Mouse (Mus musculus) limb, embryonic 10.5 days (tissue): ENCODE measurements at regions not wholly inside any gene's neighbourhood (a gene's known extent, or its start where the extent isn't known, plus 50 kb on each side); places are given as distances from the start of the nearest gene placed in this dataset.

ENCODE experiments used
- DNase-seq: peaks from one replicate; pipeline ENCODE4 v3.0.0-alpha.2; 2017; ENCODE audit warnings: low spot score
- H3K27ac ChIP-seq: fragments of 300-500 bp; sonication (generic); 2 replicates; pipeline ENCODE4 v1.5.1; 2016; ENCODE audit warnings: mild to moderate bottlenecking
- H3K27me3 ChIP-seq: fragments of 300-500 bp; sonication (generic); 2 replicates; pipeline ENCODE4 v1.6.1; 2016; ENCODE audit warnings: low read depth, mild to moderate bottlenecking; ENCODE audit not compliant: poor library complexity, severe bottlenecking
- H3K36me3 ChIP-seq: fragments of 300-500 bp; sonication (generic); 2 replicates; pipeline ENCODE4 v1.6.1; 2016; ENCODE audit warnings: mild to moderate bottlenecking, moderate library complexity
- H3K4me1 ChIP-seq: fragments of 300-500 bp; sonication (generic); 2 replicates; pipeline ENCODE4 v1.6.1; 2016
- H3K4me3 ChIP-seq: fragments of 300-500 bp; sonication (generic); 2 replicates; pipeline ENCODE4 v1.5.1; 2016; ENCODE audit warnings: mild to moderate bottlenecking, moderate library complexity
- H3K9me3 ChIP-seq: fragments of 300-500 bp; sonication (generic); replicated peaks from 2 replicates; pipeline ENCODE4 v1.6.1; 2016; ENCODE audit warnings: mild to moderate bottlenecking
- WGBS: fragments of 180-500 bp; shearing (Covaris S2); methylation state at CpG from one replicate; pipeline ENCODE4 v1.1.7; 2016; 5-methylcytosine and 5-hydroxymethylcytosine counted together

GRCm38 (mm10) chr3:60138319-60138718 is 56.6 kb downstream of the Sucnr1 start:
- Histone ChIP-seq H3K36me3 (no peaks in the 10 kb centered on the region), H3K4me3 (no peak overlapping the region), H3K9me3 (no peaks in the 10 kb centered on the region), H3K27ac (no peak overlapping the region), H3K4me1 (no peaks in the 10 kb centered on the region), H3K27me3 (no peaks in the 10 kb centered on the region)
- 93% methylated on average over 3 of the region's 3 CpGs for WGBS
- DNase-seq: no peak

GRCm38 (mm10) chr3:60159865-60160264 is 78.2 kb downstream of the Sucnr1 start:
- H3K4me1 ChIP-seq: no peaks in the 10 kb centered on the region
- H3K9me3 ChIP-seq: no peaks in the 10 kb centered on the region
- H3K27me3 ChIP-seq: no peaks in the 10 kb centered on the region
- H3K27ac ChIP-seq: no peak overlapping the region
- no peaks in the 10 kb centered on the region for H3K36me3 ChIP-seq
- 90% methylated on average over 3 of the region's 3 CpGs for WGBS
- DNase-seq: no peak
- no peak overlapping the region for H3K4me3 ChIP-seq

- Histone ChIP-seq H3K27me3 (no peaks in the 10 kb centered on the region), H3K9me3 (no peaks in the 10 kb centered on the region), H3K4me1 (peaks cover 4% of the 10 kb centered on the region), H3K27ac (no peak overlapping the region), H3K4me3 (no peak overlapping the region), H3K36me3 (no peaks in the 10 kb centered on the region)
- WGBS: 93% methylated on average over 3 of the region's 3 CpGs
- DNase-seq: no peak
These were observed 86.0 kb downstream of the Sucnr1 start for GRCm38 (mm10) chr3:60167633-60168032.

GRCm38 (mm10) chr3:60168135-60168926 is 86.7 kb downstream of the Sucnr1 start:
- Histone ChIP-seq H3K4me3 (no peak overlapping the region), H3K9me3 (no peaks in the 10 kb centered on the region), H3K27me3 (no peaks in the 10 kb centered on the region), H3K4me1 (peaks cover 4% of the 10 kb centered on the region), H3K27ac (no peak overlapping the region), H3K36me3 (no peaks in the 10 kb centered on the region)
- WGBS: 82% methylated on average over 2 of the region's 2 CpGs
- DNase-seq: no peak

- Histone ChIP-seq H3K36me3 (no peaks in the 10 kb centered on the region), H3K4me1 (peaks cover 4% of the 10 kb centered on the region), H3K27me3 (no peaks in the 10 kb centered on the region), H3K4me3 (no peak overlapping the region), H3K27ac (no peak overlapping the region), H3K9me3 (no peaks in the 10 kb centered on the region)
- peak; percentile 29 for DNase-seq
These were observed 87.9 kb downstream of the Sucnr1 start for GRCm38 (mm10) chr3:60169606-60170005.

- H3K9me3 ChIP-seq: no peaks in the 10 kb centered on the region
These were observed 102.8 kb downstream of the Sucnr1 start for GRCm38 (mm10) chr3:60184481-60184880.

GRCm38 (mm10) chr3:60196031-60196430 is 114.4 kb downstream of the Sucnr1 start:
- no peaks in the 10 kb centered on the region for H3K27me3 ChIP-seq
- H3K9me3 ChIP-seq: no peaks in the 10 kb centered on the region
- no peaks in the 10 kb centered on the region for H3K4me1 ChIP-seq
- no peaks in the 10 kb centered on the region for H3K36me3 ChIP-seq
- WGBS: 97% methylated on average over 3 of the region's 3 CpGs
- H3K27ac ChIP-seq: no peak overlapping the region
- DNase-seq: no peak
- no peak overlapping the region for H3K4me3 ChIP-seq

More at GRCm38 (mm10) chr3:60184481-60184880, 102.8 kb downstream of the Sucnr1 start:
- Histone ChIP-seq H3K4me3 (no peak overlapping the region), H3K27ac (no peak overlapping the region), H3K27me3 (no peaks in the 10 kb centered on the region), H3K36me3 (no peaks in the 10 kb centered on the region), H3K4me1 (no peaks in the 10 kb centered on the region)
- no peak for DNase-seq
- WGBS: 90% methylated on average over 2 of the region's 2 CpGs

GRCm38 (mm10) chr3:60207936-60208335 is 126.3 kb downstream of the Sucnr1 start:
- no peaks in the 10 kb centered on the region for H3K9me3 ChIP-seq
- WGBS: 93% methylated on average over 1 of the region's 1 CpGs

GRCm38 (mm10) chr3:60218938-60219337 is 137.3 kb downstream of the Sucnr1 start:
- 85% methylated on average over 3 of the region's 3 CpGs for WGBS
- no peaks in the 10 kb centered on the region for H3K9me3 ChIP-seq
- no peak for DNase-seq
- no peak overlapping the region for H3K27ac ChIP-seq
- no peaks in the 10 kb centered on the region for H3K27me3 ChIP-seq
- H3K4me3 ChIP-seq: no peak overlapping the region
- H3K36me3 ChIP-seq: no peaks in the 10 kb centered on the region
- no peaks in the 10 kb centered on the region for H3K4me1 ChIP-seq

More at GRCm38 (mm10) chr3:60207936-60208335, 126.3 kb downstream of the Sucnr1 start:
- H3K36me3 ChIP-seq: no peaks in the 10 kb centered on the region
- H3K27me3 ChIP-seq: no peaks in the 10 kb centered on the region
- no peaks in the 10 kb centered on the region for H3K4me1 ChIP-seq
- DNase-seq: no peak
- no peak overlapping the region for H3K27ac ChIP-seq
- no peak overlapping the region for H3K4me3 ChIP-seq

- DNase-seq: no peak
- Histone ChIP-seq H3K4me3 (no peak overlapping the region), H3K36me3 (no peaks in the 10 kb centered on the region), H3K27me3 (no peaks in the 10 kb centered on the region), H3K9me3 (no peaks in the 10 kb centered on the region), H3K4me1 (no peaks in the 10 kb centered on the region), H3K27ac (no peak overlapping the region)
These were observed 159.0 kb downstream of the Sucnr1 start for GRCm38 (mm10) chr3:60240664-60241063.

- H3K4me3 ChIP-seq: no peak overlapping the region
- H3K27me3 ChIP-seq: no peaks in the 10 kb centered on the region
- H3K27ac ChIP-seq: no peak overlapping the region
- no peaks in the 10 kb centered on the region for H3K9me3 ChIP-seq
- no peaks in the 10 kb centered on the region for H3K36me3 ChIP-seq
- 90% methylated on average over 3 of the region's 3 CpGs for WGBS
- no peaks in the 10 kb centered on the region for H3K4me1 ChIP-seq
- DNase-seq: no peak
These were observed 185.2 kb downstream of the Sucnr1 start for GRCm38 (mm10) chr3:60266666-60267415.

- H3K9me3 ChIP-seq: no peaks in the 10 kb centered on the region
- no peak overlapping the region for H3K27ac ChIP-seq
- H3K4me3 ChIP-seq: no peak overlapping the region
- DNase-seq: no peak
- no peaks in the 10 kb centered on the region for H3K4me1 ChIP-seq
- no peaks in the 10 kb centered on the region for H3K36me3 ChIP-seq
- no peaks in the 10 kb centered on the region for H3K27me3 ChIP-seq
These were observed 185.9 kb downstream of the Sucnr1 start for GRCm38 (mm10) chr3:60267416-60268174.

GRCm38 (mm10) chr3:60270463-60270862 is 188.8 kb downstream of the Sucnr1 start:
- H3K9me3 ChIP-seq: no peaks in the 10 kb centered on the region
- no peak overlapping the region for H3K27ac ChIP-seq
- no peak overlapping the region for H3K4me3 ChIP-seq
- WGBS: 64% methylated on average over 1 of the region's 1 CpGs
- DNase-seq: no peak
- no peaks in the 10 kb centered on the region for H3K4me1 ChIP-seq
- no peaks in the 10 kb centered on the region for H3K27me3 ChIP-seq
- H3K36me3 ChIP-seq: no peaks in the 10 kb centered on the region
